Mouse (Mus musculus): Measurements from ENCODE around the gene Pcbp4. TPM values are rescaled to one million over a fixed set of nuclear protein-coding genes. Genes with fewer than 3 reads are reported as not detected.

Gene Pcbp4
- polyA plus RNA-seq, 1 experiment from 2014 or later, result 299 TPM

- Histone ChIP-seq H3K36me3 (replicated peaks) (peaks cover 10% of the 10 kb centered on the region), H3K4me3 (replicated peaks) (no peak overlapping the region), H3K9me3 (no peaks in the 10 kb centered on the region), H3K27me3 (peaks cover 16% of the 10 kb centered on the region; the same call in 1 of the 2 replicates), H3K9ac (no peak overlapping the region), H3K27ac (no peak overlapping the region), H3K4me1 (peaks cover 33% of the 10 kb centered on the region), H3K4me2 (no peak overlapping the region)
- ATAC-seq (ENCODE audit: low FRiP score), result no peak
- 86% methylated on average over 6 of the region's 6 CpGs for WGBS
These were observed 16.2 kb downstream of the Pcbp4 start for GRCm38 (mm10) chr9:106469317-106469716.

GRCm38 (mm10) chr9:106469776-106470175 lies 16.7 kb downstream of the Pcbp4 start:
- peaks cover 16% of the 10 kb centered on the region; the same call in 1 of the 2 replicates for H3K27me3 ChIP-seq
- H3K4me3 ChIP-seq (replicated peaks), result no peak overlapping the region
- no peak overlapping the region for H3K27ac ChIP-seq
- H3K4me1 ChIP-seq, result peaks cover 33% of the 10 kb centered on the region
- 72% methylated on average over 9 of the region's 9 CpGs for WGBS
- no peaks in the 10 kb centered on the region for H3K9me3 ChIP-seq
- H3K36me3 ChIP-seq (replicated peaks), result peaks cover 7% of the 10 kb centered on the region
- no peak overlapping the region for H3K9ac ChIP-seq
- H3K4me2 ChIP-seq, result no peak overlapping the region
- no peak for ATAC-seq (ENCODE audit: low FRiP score)

GRCm38 (mm10) chr9:106470991-106471750 lies 18.1 kb downstream of the Pcbp4 start:
- 67% methylated on average over 14 of the region's 14 CpGs for WGBS
- ATAC-seq (ENCODE audit: low FRiP score), result no peak
- H3K9me3 ChIP-seq, result no peaks in the 10 kb centered on the region
- H3K4me3 ChIP-seq (replicated peaks), result no peak overlapping the region
- no peak overlapping the region; the same call in 1 of the 2 replicates for H3K9ac ChIP-seq
- H3K27me3 ChIP-seq, result peaks cover 14% of the 10 kb centered on the region; the same call in 1 of the 2 replicates
- H3K36me3 ChIP-seq (replicated peaks), result no peaks in the 10 kb centered on the region
- no peak overlapping the region for H3K4me2 ChIP-seq
- no peak overlapping the region for H3K27ac ChIP-seq
- peaks cover 27% of the 10 kb centered on the region for H3K4me1 ChIP-seq

GRCm38 (mm10) chr9:106471892-106472291 lies 18.8 kb downstream of the Pcbp4 start:
- Histone ChIP-seq H3K9ac (no peak overlapping the region; the same call in 1 of the 2 replicates), H3K27me3 (peaks cover 14% of the 10 kb centered on the region; the same call in 1 of the 2 replicates), H3K4me1 (peaks cover 32% of the 10 kb centered on the region), H3K27ac (no peak overlapping the region), H3K4me2 (no peak overlapping the region), H3K4me3 (replicated peaks) (no peak overlapping the region), H3K36me3 (replicated peaks) (no peaks in the 10 kb centered on the region), H3K9me3 (no peaks in the 10 kb centered on the region)
- ATAC-seq (ENCODE audit: low FRiP score), result no peak
- 22% methylated on average over 5 of the region's 5 CpGs for WGBS

GRCm38 (mm10) chr9:106472321-106472720 lies 19.2 kb downstream of the Pcbp4 start:
- Histone ChIP-seq H3K4me3 (replicated peaks) (no peak overlapping the region), H3K36me3 (replicated peaks) (no peaks in the 10 kb centered on the region), H3K9me3 (no peaks in the 10 kb centered on the region), H3K9ac (no peak overlapping the region), H3K27me3 (peaks cover 14% of the 10 kb centered on the region; the same call in 1 of the 2 replicates), H3K4me1 (peaks cover 32% of the 10 kb centered on the region), H3K27ac (no peak overlapping the region), H3K4me2 (no peak overlapping the region)
- 73% methylated on average over 4 of the region's 4 CpGs for WGBS
- ATAC-seq (ENCODE audit: low FRiP score), result no peak

GRCm38 (mm10) chr9:106473081-106473752 lies 20.1 kb downstream of the Pcbp4 start:
- Histone ChIP-seq H3K4me2 (no peak overlapping the region), H3K4me1 (peaks cover 40% of the 10 kb centered on the region), H3K27me3 (peaks cover 14% of the 10 kb centered on the region; the same call in 1 of the 2 replicates), H3K9me3 (no peaks in the 10 kb centered on the region), H3K4me3 (replicated peaks) (no peak overlapping the region), H3K36me3 (replicated peaks) (no peaks in the 10 kb centered on the region), H3K9ac (no peak overlapping the region), H3K27ac (no peak overlapping the region)
- ATAC-seq (ENCODE audit: low FRiP score), result no peak
- 88% methylated on average over 16 of the region's 16 CpGs for WGBS

- ATAC-seq (ENCODE audit: low FRiP score), result no peak
- no peak overlapping the region for H3K9ac ChIP-seq
- H3K9me3 ChIP-seq, result no peaks in the 10 kb centered on the region
- peaks cover 14% of the 10 kb centered on the region; the same call in 1 of the 2 replicates for H3K27me3 ChIP-seq
- WGBS, result 74% methylated on average over 5 of the region's 5 CpGs
- no peak overlapping the region for H3K4me3 ChIP-seq (replicated peaks)
- no peak overlapping the region for H3K4me2 ChIP-seq
- peaks cover 42% of the 10 kb centered on the region for H3K4me1 ChIP-seq
- no peak overlapping the region for H3K27ac ChIP-seq
- no peaks in the 10 kb centered on the region for H3K36me3 ChIP-seq (replicated peaks)
These were observed 20.6 kb downstream of the Pcbp4 start for GRCm38 (mm10) chr9:106473753-106474105.

GRCm38 (mm10) chr9:106474456-106474855 lies 21.4 kb downstream of the Pcbp4 start:
- peak overlapping the region; percentile 45; the same call in 1 of the 2 replicates for H3K9ac ChIP-seq
- no peaks in the 10 kb centered on the region for H3K36me3 ChIP-seq (replicated peaks)
- peak; percentile 15; the same call in 1 of the 2 replicates for ATAC-seq (ENCODE audit: low FRiP score)
- H3K4me2 ChIP-seq, result peak overlapping the region; percentile 8; the same call in 1 of the 2 replicates
- H3K4me3 ChIP-seq (replicated peaks), result no peak overlapping the region; the same call in 1 of the 2 replicates
- H3K9me3 ChIP-seq, result no peaks in the 10 kb centered on the region
- WGBS, result 1% methylated on average over 6 of the region's 6 CpGs
- H3K27me3 ChIP-seq, result peaks cover 14% of the 10 kb centered on the region; the same call in 1 of the 2 replicates
- H3K4me1 ChIP-seq, result peaks cover 42% of the 10 kb centered on the region
- no peak overlapping the region for H3K27ac ChIP-seq

- Histone ChIP-seq H3K4me1 (peaks cover 42% of the 10 kb centered on the region), H3K9me3 (no peaks in the 10 kb centered on the region), H3K36me3 (replicated peaks) (peaks cover 3% of the 10 kb centered on the region; the same call in 1 of the 2 replicates), H3K4me2 (no peak overlapping the region), H3K9ac (peak overlapping the region; percentile 45; the same call in 1 of the 2 replicates), H3K27me3 (peaks cover 14% of the 10 kb centered on the region; the same call in 1 of the 2 replicates), H3K27ac (no peak overlapping the region), H3K4me3 (replicated peaks) (no peak overlapping the region; the same call in 1 of the 2 replicates)
- WGBS, result 70% methylated on average over 7 of the region's 7 CpGs
- no peak for ATAC-seq (ENCODE audit: low FRiP score)
These were observed 22.0 kb downstream of the Pcbp4 start for GRCm38 (mm10) chr9:106475046-106475445.

GRCm38 (mm10) chr9:106475663-106476001 lies 22.5 kb downstream of the Pcbp4 start, which contains the start of gene Rrp9:
Rrp9 (plus strand) TSS chr9:106475963.
- Histone ChIP-seq H3K4me3 (replicated peaks) (peak within 1 kb of the TSS; percentile 73; the same call in 1 of the 2 replicates), H3K4me2 (peak within 1 kb of the TSS; percentile 31), H3K4me1 (peaks cover 42% of the 10 kb centered on the region), H3K27me3 (peaks cover 14% of the 10 kb centered on the region; the same call in 1 of the 2 replicates), H3K9me3 (no peaks in the 10 kb centered on the region), H3K27ac (no peak within 1 kb of the TSS), H3K9ac (peak within 1 kb of the TSS; percentile 45; the same call in 1 of the 2 replicates), H3K36me3 (replicated peaks) (peaks cover 7% of the 10 kb centered on the region)
- WGBS, result 88% methylated on average over 10 of the region's 10 CpGs
- no peak for ATAC-seq (ENCODE audit: low FRiP score)

GRCm38 (mm10) chr9:106476002-106476923 lies 23.2 kb downstream of the Pcbp4 start:
- Histone ChIP-seq H3K9ac (0 out of 2 replicates have a peak overlapping the region, but pooled peaks have one; percentile 13), H3K9me3 (no peaks in the 10 kb centered on the region), H3K4me1 (peaks cover 42% of the 10 kb centered on the region), H3K4me2 (peak overlapping the region; percentile 31), H3K4me3 (replicated peaks) (0 out of 2 replicates have a peak overlapping the region, but pooled peaks have one; percentile 73), H3K27ac (no peak overlapping the region), H3K36me3 (replicated peaks) (peaks cover 13% of the 10 kb centered on the region), H3K27me3 (peaks cover 14% of the 10 kb centered on the region; the same call in 1 of the 2 replicates)
- 41% methylated on average over 16 of the region's 16 CpGs for WGBS
- peak; percentile 61 for ATAC-seq (ENCODE audit: low FRiP score)
